Mouse (Mus musculus) forebrain, embryonic 11.5 days (tissue): Measurements from ENCODE around the gene AC124502.3. TPM values are rescaled to one million over a fixed set of nuclear protein-coding genes. Genes with fewer than 3 reads are reported as not detected.

Experiments used
- ATAC-seq: fragments of 200-750 bp; cut with Nextera tagmentation; replicated peaks from 2 replicates; pipeline ENCODE4 v1.8.0; 2017; ENCODE audit warnings: moderate TSS enrichment; ENCODE audit not compliant: low FRiP score
- DNase-seq: peaks from one replicate; pipeline ENCODE4 v3.0.0-alpha.2; 2017; ENCODE audit warnings: low spot score
- H3K27ac ChIP-seq: fragments of 300-500 bp; sonication (generic); 2 replicates; pipeline ENCODE4 v1.5.1; 2014; ENCODE audit warnings: low read depth, low read length
- H3K27me3 ChIP-seq: fragments of 300-500 bp; sonication (generic); 2 replicates; pipeline ENCODE4 v1.6.1; 2014; ENCODE audit warnings: mild to moderate bottlenecking, low read length, mixed read lengths; ENCODE audit not compliant: control insufficient read depth, insufficient read depth
- H3K36me3 ChIP-seq: fragments of 300-500 bp; sonication (generic); 2 replicates; pipeline ENCODE4 v1.6.1; 2014; ENCODE audit warnings: mild to moderate bottlenecking, low read length, moderate library complexity, mixed read lengths; ENCODE audit not compliant: control insufficient read depth, insufficient read depth
- H3K4me1 ChIP-seq: fragments of 300-500 bp; sonication (generic); replicated peaks from 2 replicates; pipeline ENCODE4 v1.6.1; 2014; ENCODE audit warnings: low read length, mixed read lengths; ENCODE audit not compliant: control insufficient read depth, insufficient read depth
- H3K4me2 ChIP-seq: fragments of 300-500 bp; sonication (generic); 2 replicates; pipeline ENCODE4 v1.6.1; 2014; ENCODE audit warnings: low read depth, mild to moderate bottlenecking, low read length, moderate library complexity, mixed read lengths; ENCODE audit not compliant: severe bottlenecking
- H3K4me3 ChIP-seq: fragments of 300-500 bp; sonication (generic); 2 replicates; pipeline ENCODE4 v1.5.1; 2014; ENCODE audit warnings: low read depth, low read length
- H3K9ac ChIP-seq: fragments of 300-500 bp; sonication (generic); 2 replicates; pipeline ENCODE4 v1.6.1; 2014; ENCODE audit warnings: low read length
- H3K9me3 ChIP-seq: fragments of 300-500 bp; sonication (generic); 2 replicates; pipeline ENCODE4 v1.6.1; 2016; ENCODE audit warnings: low read length, mixed read lengths; ENCODE audit not compliant: control insufficient read depth
- WGBS: fragments of 180-500 bp; shearing (Covaris S2); extraction: QIAGEN DNeasy Blood & Tissue Kit; methylation state at CpG from one replicate; pipeline ENCODE4 v1.1.7; 2014; 5-methylcytosine and 5-hydroxymethylcytosine counted together
- polyA plus RNA-seq: library from polyadenylated mRNA; unstranded; fragments of >200 nt; fragmentation: Nextera tagmentation; extraction: Ambion mirVana; gene quantifications from 2 replicates; pipeline ENCODE4 v1.2.1, GENCODE M21; 2014

AC124502.3 gene
- polyA plus RNA-seq, 1 experiment from 2014 or later: 4.2 TPM

DNA sequence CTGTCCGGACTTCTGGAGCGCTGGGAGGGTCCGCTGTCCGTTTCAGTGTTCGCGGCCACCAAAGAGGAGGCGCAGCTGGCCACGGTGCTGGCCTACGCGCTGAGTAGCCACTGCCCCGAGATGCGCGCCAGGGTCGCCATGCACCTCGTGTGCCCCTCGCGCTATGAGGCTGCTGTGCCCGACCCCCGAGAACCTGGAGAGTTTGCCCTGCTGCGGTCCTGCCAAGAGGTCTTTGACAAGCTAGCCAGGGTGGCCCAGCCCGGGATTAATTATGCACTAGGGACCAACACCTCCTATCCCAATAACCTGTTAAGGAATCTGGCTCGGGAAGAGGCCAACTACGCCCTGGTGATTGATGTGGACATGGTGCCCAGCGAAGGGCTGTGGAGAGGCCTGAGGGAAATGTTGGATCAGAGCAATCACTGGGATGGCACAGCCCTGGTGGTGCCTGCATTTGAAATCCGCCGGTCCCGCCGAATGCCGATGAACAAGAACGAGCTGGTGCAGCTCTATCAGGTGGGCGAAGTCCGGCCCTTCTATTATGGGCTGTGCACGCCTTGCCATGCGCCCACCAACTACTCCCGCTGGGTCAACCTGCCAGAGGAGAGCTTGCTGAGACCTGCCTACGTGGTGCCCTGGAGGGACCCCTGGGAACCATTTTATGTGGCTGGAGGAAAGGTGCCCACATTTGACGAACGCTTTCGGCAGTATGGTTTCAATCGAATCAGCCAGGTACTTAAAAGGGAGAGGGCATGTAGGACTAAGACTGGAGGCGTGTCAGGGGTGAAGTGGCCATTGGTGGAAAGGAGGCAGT lies 817 bp downstream of the AC124502.3 start:
- Histone ChIP-seq H3K4me1 (peaks cover 16% of the 10 kb centered on the region; the same call in 1 of the 2 replicates), H3K36me3 (no peaks in the 10 kb centered on the region; the same call in 1 of the 2 replicates), H3K9ac (peak overlapping the region; percentile 89), H3K4me2 (peak overlapping the region; percentile 99), H3K4me3 (peak overlapping the region; percentile 76), H3K27ac (peak overlapping the region; percentile 78; the same call in 1 of the 2 replicates), H3K9me3 (no peaks in the 10 kb centered on the region), H3K27me3 (no peaks in the 10 kb centered on the region)
- DNase-seq: no peak
- WGBS: 12% methylated on average over 41 of the region's 41 CpGs
- ATAC-seq: peak; percentile 28

- 9% methylated on average over 40 of the region's 40 CpGs for WGBS
- Histone ChIP-seq H3K4me3 (peak within 1 kb of the TSS; percentile 65), H3K27me3 (no peaks in the 10 kb centered on the region), H3K4me2 (peak within 1 kb of the TSS; percentile 99), H3K9me3 (no peaks in the 10 kb centered on the region), H3K4me1 (peaks cover 16% of the 10 kb centered on the region; the same call in 1 of the 2 replicates), H3K36me3 (no peaks in the 10 kb centered on the region; the same call in 1 of the 2 replicates), H3K27ac (peak within 1 kb of the TSS; percentile 37; the same call in 1 of the 2 replicates), H3K9ac (peak within 1 kb of the TSS; percentile 65)
- ATAC-seq (peak; percentile 77), DNase-seq (peak; percentile 96)
Observed at GRCm38 (mm10) chr19:5040862-5041523, 2.3 kb downstream of the AC124502.3 start, which contains the start of gene Brms1. Gene Brms1, plus strand, starts transcription at chr19:5041354.

DNA sequence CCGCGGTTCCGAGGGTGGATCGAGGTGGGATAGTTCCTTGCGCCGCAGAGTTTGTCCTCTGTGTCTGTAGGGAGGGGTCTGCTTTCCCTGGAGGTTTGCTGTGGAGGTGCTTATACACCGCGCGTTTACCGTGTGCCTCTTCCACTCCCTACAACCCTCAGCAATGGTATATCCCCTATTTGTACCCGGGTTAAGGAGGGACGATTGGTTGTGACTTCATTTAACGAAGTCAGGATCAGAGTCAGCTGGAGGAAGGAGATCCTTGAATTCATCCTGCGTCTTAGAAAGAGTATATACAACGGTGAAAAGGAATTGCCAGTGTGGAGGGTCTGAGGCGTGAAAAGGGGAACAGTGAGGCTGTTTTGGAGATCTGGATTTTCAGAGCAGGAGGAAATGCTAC lies 2.9 kb downstream of the AC124502.3 start:
- H3K4me2 ChIP-seq: peak overlapping the region; percentile 99
- no peak for DNase-seq
- H3K36me3 ChIP-seq: no peaks in the 10 kb centered on the region; the same call in 1 of the 2 replicates
- peaks cover 16% of the 10 kb centered on the region; the same call in 1 of the 2 replicates for H3K4me1 ChIP-seq
- no peaks in the 10 kb centered on the region for H3K9me3 ChIP-seq
- H3K27ac ChIP-seq: no peak overlapping the region
- H3K27me3 ChIP-seq: no peaks in the 10 kb centered on the region
- peak overlapping the region; percentile 65 for H3K4me3 ChIP-seq
- ATAC-seq: 0 out of 2 replicates have a peak, but pooled peaks have one; percentile 1
- WGBS: 2% methylated on average over 16 of the region's 16 CpGs
- peak overlapping the region; percentile 65 for H3K9ac ChIP-seq

DNA sequence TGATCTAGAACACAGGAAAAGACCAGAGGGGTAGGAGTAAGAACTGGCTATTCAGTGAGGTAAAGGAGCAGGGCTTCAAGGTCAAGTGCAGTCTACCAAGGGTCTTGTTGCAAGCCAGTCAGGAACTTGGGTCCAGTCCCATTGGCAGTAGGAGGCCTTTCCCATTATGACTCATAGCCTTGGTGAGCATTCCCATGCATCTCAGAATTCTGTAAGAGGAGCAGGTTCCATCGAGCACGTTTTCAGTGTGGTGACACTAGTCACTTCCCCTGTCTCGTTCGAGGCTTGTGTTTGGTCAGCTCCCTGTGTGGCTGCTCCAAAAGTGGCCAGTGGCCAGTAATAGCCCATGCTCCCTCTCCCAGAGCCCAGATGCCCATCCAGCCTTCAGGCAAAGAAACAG lies 6.8 kb downstream of the AC124502.3 start:
- Histone ChIP-seq H3K27ac (no peak overlapping the region), H3K9me3 (no peaks in the 10 kb centered on the region), H3K4me1 (peaks cover 13% of the 10 kb centered on the region), H3K36me3 (no peaks in the 10 kb centered on the region; the same call in 1 of the 2 replicates), H3K4me3 (no peak overlapping the region), H3K27me3 (no peaks in the 10 kb centered on the region; the same call in 1 of the 2 replicates), H3K9ac (no peak overlapping the region), H3K4me2 (no peak overlapping the region)
- ATAC-seq: no peak
- WGBS: 83% methylated on average over 4 of the region's 4 CpGs
- DNase-seq: no peak

DNA sequence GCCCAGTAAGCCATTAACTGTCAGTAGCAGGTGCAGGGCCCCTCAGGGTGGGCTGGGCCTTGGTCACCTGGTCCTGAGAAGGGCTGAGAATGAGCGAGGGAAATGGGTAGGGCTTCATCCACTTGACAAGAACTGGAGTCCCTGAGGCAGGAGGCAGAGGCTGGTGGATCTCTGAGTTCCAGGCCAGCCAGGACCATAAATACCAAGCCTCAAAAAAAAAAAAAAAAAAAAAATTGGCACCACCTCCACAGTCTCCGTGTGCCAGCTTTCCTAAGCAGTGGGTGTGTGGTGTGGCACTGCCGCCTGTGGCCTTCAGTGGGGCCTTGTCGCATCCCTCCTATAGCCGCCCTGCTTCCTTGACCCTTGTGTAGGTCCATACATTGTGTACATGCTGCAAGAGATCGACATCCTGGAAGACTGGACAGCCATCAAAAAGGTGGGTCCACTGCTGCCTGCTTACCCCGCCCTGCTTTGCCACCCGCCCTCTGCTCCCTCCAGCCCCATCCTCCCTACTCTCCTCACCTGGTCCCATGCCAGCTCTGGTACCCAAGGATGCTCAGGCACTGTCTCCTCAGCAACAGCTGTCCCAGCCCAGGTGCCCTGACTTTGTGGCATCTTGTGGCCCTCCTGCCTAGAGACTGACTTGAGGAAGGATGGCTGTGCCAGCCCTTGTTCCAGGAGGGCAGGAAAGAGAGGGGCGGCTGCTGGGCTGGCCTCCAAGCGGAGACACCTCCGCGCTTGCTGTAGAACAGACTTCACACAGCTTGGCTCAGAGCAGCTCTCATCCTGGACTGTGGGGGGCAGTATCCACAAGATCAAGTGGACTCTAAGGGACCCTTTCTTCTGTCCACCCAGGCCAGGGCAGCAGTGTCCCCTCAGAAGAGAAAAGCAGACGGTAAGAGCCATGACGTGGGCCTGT lies 9.7 kb downstream of the AC124502.3 start:
- Histone ChIP-seq H3K4me1 (peaks cover 11% of the 10 kb centered on the region), H3K36me3 (no peaks in the 10 kb centered on the region; the same call in 1 of the 2 replicates), H3K9me3 (no peaks in the 10 kb centered on the region), H3K4me2 (no peak overlapping the region), H3K9ac (no peak overlapping the region), H3K4me3 (no peak overlapping the region), H3K27ac (no peak overlapping the region), H3K27me3 (peaks cover 23% of the 10 kb centered on the region)
- no peak for DNase-seq
- 83% methylated on average over 14 of the region's 14 CpGs for whole genome bisulfite sequencing
- no peak for ATAC-seq

DNA sequence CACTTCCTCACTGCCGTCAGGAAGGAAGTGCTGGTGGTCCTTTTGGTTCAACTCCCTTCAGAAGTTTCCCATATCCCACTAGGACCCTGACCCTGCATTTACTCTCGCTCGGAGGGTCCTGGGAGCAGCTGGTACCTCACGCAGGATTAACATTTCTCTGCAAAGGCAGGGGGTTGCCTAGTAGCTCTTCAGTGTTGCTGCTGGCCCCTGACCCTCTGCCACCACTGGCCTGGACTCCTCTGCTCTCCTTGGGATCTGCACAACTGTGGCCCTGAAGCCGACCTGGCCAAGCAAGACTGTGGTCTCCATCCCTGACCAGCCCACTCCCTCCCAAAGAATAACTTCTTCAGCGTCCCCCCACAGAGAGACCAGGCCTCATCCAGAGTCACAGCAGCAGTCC lies 10.6 kb downstream of the AC124502.3 start:
- DNase-seq: no peak
- WGBS: 69% methylated on average over 6 of the region's 6 CpGs
- ATAC-seq: no peak
- peaks cover 11% of the 10 kb centered on the region for H3K4me1 ChIP-seq
- peaks cover 23% of the 10 kb centered on the region for H3K27me3 ChIP-seq
- no peaks in the 10 kb centered on the region for H3K9me3 ChIP-seq
- no peak overlapping the region for H3K27ac ChIP-seq
- no peaks in the 10 kb centered on the region; the same call in 1 of the 2 replicates for H3K36me3 ChIP-seq
- H3K4me3 ChIP-seq: no peak overlapping the region
- H3K4me2 ChIP-seq: no peak overlapping the region
- H3K9ac ChIP-seq: no peak overlapping the region

- Histone ChIP-seq H3K4me3 (no peak within 1 kb of the TSS), H3K9me3 (no peaks in the 10 kb centered on the region), H3K9ac (no peak within 1 kb of the TSS), H3K27ac (no peak within 1 kb of the TSS), H3K4me2 (no peak within 1 kb of the TSS; the same call in 1 of the 2 replicates), H3K27me3 (peaks cover 23% of the 10 kb centered on the region), H3K4me1 (peaks cover 11% of the 10 kb centered on the region), H3K36me3 (no peaks in the 10 kb centered on the region; the same call in 1 of the 2 replicates)
- 0 out of 2 replicates have a peak, but pooled peaks have one; percentile 39 for ATAC-seq
- DNase-seq: peak; percentile 75
- 16% methylated on average over 14 of the region's 14 CpGs for WGBS
Observed at GRCm38 (mm10) chr19:5050047-5050905, 11.6 kb downstream of the AC124502.3 start, which contains the start of gene Rin1. Gene Rin1, plus strand, starts transcription at chr19:5050481.
